Mouse (Mus musculus) intestine, postnatal 0 days (tissue): Measurements from ENCODE around the gene Arhgap24. TPM values are rescaled to one million over a fixed set of nuclear protein-coding genes. Genes with fewer than 3 reads are reported as not detected.

Experiments used
- ATAC-seq: fragments of 200-750 bp; cut with Nextera tagmentation; 2 replicates; pipeline ENCODE4 v1.8.0; 2017; ENCODE audit warnings: mild to moderate bottlenecking, moderate TSS enrichment, moderate library complexity
- H3K27ac ChIP-seq: fragments of 300-500 bp; sonication (generic); 2 replicates; pipeline ENCODE4 v1.5.1; 2014; ENCODE audit warnings: mild to moderate bottlenecking, low read depth, low read length, moderate library complexity
- H3K27me3 ChIP-seq: fragments of 300-500 bp; sonication (generic); replicated peaks from 2 replicates; pipeline ENCODE4 v1.6.1; 2014; ENCODE audit warnings: low read length, mixed read lengths; ENCODE audit not compliant: control insufficient read depth, insufficient read depth
- H3K36me3 ChIP-seq: fragments of 300-500 bp; sonication (generic); 2 replicates; pipeline ENCODE4 v1.6.1; 2014; ENCODE audit warnings: mild to moderate bottlenecking, moderate library complexity; ENCODE audit not compliant: control insufficient read depth, insufficient read depth
- H3K4me1 ChIP-seq: fragments of 300-500 bp; sonication (generic); replicated peaks from 2 replicates; pipeline ENCODE4 v1.6.1; 2014; ENCODE audit warnings: antibody characterized with exemption, low read length, mixed read lengths; ENCODE audit not compliant: control insufficient read depth, insufficient read depth
- H3K4me2 ChIP-seq: fragments of 300-500 bp; sonication (generic); replicated peaks from 2 replicates; pipeline ENCODE4 v1.6.1; 2014; ENCODE audit warnings: low read depth, mild to moderate bottlenecking, moderate library complexity
- H3K4me3 ChIP-seq: fragments of 300-500 bp; sonication (generic); 2 replicates; pipeline ENCODE4 v1.5.1; 2014; ENCODE audit warnings: low read depth, low read length
- H3K9ac ChIP-seq: fragments of 300-500 bp; sonication (generic); 2 replicates; pipeline ENCODE4 v1.6.1; 2014; ENCODE audit warnings: mild to moderate bottlenecking, low read depth, low read length
- H3K9me3 ChIP-seq: fragments of 300-500 bp; sonication (generic); 2 replicates; pipeline ENCODE4 v1.6.1; 2016; ENCODE audit warnings: mixed run types; ENCODE audit not compliant: control insufficient read depth
- CTCF ChIP-seq: sonication (generic); IDR thresholded peaks from 2 replicates; pipeline ENCODE4 v1.5.1; 2016; ENCODE audit warnings: low read depth, mild to moderate bottlenecking, control low read depth, antibody characterized with exemption, moderate library complexity
- WGBS: fragments of 180-500 bp; shearing (Covaris S2); extraction: QIAGEN DNeasy Blood & Tissue Kit; methylation state at CpG from one replicate; pipeline ENCODE4 v1.1.7; 2014; 5-methylcytosine and 5-hydroxymethylcytosine counted together
- polyA plus RNA-seq: library from polyadenylated mRNA; unstranded; fragments of >200 nt; fragmentation: Nextera tagmentation; extraction: Ambion mirVana; gene quantifications from 2 replicates; pipeline ENCODE4 v1.2.1, GENCODE M21; 2015

Gene Arhgap24
- polyA plus RNA-seq, 1 experiment from 2014 or later: 7.6 TPM

DNA sequence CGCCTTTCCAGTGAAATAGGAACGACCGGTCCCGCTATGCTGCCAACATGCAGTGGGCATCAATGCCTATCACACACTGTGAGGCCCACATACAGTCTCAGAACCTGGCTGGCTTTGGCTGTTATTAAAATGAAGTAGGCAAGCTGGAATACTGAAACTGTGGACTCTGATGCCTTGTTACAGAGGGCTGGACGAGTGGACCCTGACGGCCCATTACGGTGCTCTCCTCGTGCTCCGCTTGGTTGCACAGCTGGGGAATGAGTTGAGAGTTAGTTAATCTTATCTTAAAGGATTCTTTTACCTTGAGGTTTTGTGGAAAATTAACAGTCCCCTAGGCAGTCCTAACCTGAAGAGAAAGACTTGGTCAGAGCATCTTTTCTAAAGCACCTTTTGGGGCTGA is 422.3 kb downstream of the Arhgap24 start:
- Histone ChIP-seq H3K4me2 (no peak overlapping the region), H3K9ac (no peak overlapping the region), H3K4me3 (no peak overlapping the region), H3K4me1 (no peaks in the 10 kb centered on the region), H3K27me3 (no peaks in the 10 kb centered on the region), H3K27ac (no peak overlapping the region), H3K36me3 (no peaks in the 10 kb centered on the region), H3K9me3 (no peaks in the 10 kb centered on the region)
- TF ChIP-seq CTCF: no peak
- ATAC-seq: no peak
- 88% methylated on average over 9 of the region's 9 CpGs for WGBS

DNA sequence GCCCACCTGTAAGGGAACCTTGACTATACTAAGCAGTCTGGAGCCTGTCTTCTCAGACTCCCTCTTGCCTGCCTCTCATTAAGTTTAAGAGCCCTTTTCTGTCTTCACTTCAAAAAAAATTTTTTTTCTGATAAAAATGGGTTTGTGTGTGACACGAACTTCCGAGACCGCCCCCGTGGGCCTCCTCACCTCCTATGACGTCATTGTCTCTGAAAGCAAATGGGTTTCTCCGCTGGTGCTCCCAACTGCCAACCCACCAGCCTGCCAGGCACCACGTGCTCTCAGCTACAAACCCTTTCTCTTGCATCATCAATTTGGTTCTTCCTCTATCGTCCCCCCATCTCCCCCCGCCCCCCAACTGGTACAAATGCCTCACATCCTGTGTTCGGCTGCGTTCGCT is 422.9 kb downstream of the Arhgap24 start:
- H3K9me3 ChIP-seq: no peaks in the 10 kb centered on the region
- H3K27ac ChIP-seq: no peak overlapping the region
- TF ChIP-seq CTCF: no peak
- H3K4me1 ChIP-seq: no peaks in the 10 kb centered on the region
- ATAC-seq: no peak
- 82% methylated on average over 12 of the region's 12 CpGs for WGBS
- H3K4me3 ChIP-seq: no peak overlapping the region
- no peaks in the 10 kb centered on the region for H3K27me3 ChIP-seq
- no peak overlapping the region for H3K9ac ChIP-seq
- no peaks in the 10 kb centered on the region for H3K36me3 ChIP-seq
- no peak overlapping the region for H3K4me2 ChIP-seq

DNA sequence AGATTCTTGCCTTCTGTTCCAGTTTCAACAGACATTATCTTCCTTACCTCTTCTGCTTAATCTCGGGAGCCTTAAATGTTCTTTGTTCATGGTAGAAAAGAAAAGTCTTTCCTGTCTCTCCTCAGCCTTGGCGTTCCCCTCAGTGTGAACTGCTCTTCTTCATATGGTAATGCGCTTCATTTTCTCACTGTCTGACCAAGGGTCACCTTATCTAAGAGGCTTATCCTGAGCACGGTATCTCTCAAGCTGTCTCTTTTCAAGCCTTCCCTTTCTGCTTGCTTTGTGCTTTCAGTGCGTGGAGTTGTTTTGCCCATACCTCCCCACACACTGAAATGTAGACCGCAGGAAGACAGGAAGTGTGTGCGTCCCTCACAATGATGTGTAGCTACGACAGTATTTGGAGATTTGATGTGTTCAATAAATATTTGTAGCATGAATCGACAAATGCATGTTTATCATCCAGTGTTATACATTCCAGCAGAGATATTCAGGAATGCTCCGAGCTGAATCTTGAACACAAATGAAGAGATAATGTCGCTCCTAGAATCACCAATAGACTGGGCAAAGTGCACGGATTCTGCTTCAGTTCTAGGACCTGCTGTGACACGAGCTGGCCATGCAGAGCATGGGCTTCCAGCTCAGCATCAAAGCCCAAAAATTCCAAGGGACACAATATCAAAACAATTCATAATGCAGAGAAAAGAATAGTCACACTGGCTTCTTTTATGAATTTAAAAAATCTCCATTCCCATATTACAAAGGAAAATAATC is 424.4 kb downstream of the Arhgap24 start:
- H3K27me3 ChIP-seq: no peaks in the 10 kb centered on the region
- no peak for TF ChIP-seq CTCF
- no peak overlapping the region for H3K27ac ChIP-seq
- no peaks in the 10 kb centered on the region for H3K9me3 ChIP-seq
- no peaks in the 10 kb centered on the region for H3K36me3 ChIP-seq
- no peak overlapping the region for H3K9ac ChIP-seq
- no peak overlapping the region for H3K4me2 ChIP-seq
- no peaks in the 10 kb centered on the region for H3K4me1 ChIP-seq
- H3K4me3 ChIP-seq: no peak overlapping the region
- WGBS: 43% methylated on average over 13 of the region's 13 CpGs
- no peak for ATAC-seq

DNA sequence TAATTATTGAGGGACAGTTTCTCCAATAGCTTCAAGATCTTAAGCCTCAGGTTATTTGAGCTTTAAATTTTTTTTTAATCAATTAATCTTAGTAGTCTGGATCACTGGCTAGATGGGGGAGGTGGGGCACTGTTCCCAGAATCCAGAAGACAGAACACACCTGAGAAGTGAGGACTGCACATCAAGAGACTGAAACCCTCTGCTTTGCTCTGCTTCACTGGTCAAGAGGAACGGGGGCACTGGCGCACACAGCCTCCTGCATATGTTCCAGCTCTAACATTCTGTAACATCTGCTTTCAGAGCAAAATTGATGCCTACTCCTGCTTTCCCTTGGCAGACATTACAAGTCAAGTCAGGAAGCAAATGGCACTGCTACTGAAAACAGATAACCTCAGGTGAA is 439.0 kb downstream of the Arhgap24 start:
- Histone ChIP-seq H3K9ac (no peak overlapping the region), H3K4me1 (no peaks in the 10 kb centered on the region), H3K36me3 (no peaks in the 10 kb centered on the region), H3K9me3 (no peaks in the 10 kb centered on the region), H3K27me3 (no peaks in the 10 kb centered on the region), H3K4me2 (no peak overlapping the region), H3K27ac (no peak overlapping the region), H3K4me3 (no peak overlapping the region)
- 78% methylated on average over 2 of the region's 2 CpGs for WGBS
- no peak for TF ChIP-seq CTCF
- ATAC-seq: no peak

DNA sequence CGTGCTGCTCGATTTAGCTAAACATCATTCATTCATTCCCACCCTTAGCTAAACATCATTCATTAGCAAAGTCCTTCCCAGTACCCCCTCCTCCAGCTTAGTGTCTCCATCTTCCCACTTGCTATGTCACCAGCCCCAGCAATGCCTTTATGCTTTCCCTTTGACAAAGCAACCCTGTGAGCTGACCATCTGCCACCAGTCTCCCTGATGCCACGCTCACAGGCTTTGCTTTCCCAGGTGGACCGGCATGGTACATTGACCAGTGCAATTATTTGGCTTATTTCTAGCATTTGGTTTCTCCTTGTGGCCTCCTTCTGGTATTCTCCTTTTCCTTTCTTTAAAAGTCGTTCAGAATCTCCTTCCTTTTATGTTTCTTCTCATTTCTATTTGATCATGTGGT is 445.6 kb downstream of the Arhgap24 start:
- TF ChIP-seq CTCF: no peak

DNA sequence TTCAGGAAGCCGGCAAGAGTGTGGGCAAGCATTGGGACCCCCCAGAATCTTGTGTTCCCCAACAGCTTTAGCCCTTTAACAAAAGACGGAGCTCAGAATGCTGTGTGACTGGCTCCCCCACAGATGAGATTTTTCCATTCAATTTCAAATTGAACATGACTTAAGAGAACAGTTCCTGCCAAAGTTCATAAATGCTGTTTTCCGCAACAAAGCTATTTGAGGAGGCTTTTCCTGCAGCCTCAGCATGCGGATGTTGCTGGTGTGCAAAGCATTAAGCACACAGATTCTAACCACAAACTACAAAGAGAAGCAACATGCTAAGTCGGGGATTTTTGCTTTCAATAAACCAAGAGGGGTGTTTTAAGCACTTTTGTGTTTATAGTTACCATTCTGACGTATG is 449.0 kb downstream of the Arhgap24 start:
- no peaks in the 10 kb centered on the region for H3K36me3 ChIP-seq
- no peak overlapping the region for H3K4me2 ChIP-seq
- no peak for ATAC-seq
- 58% methylated on average over 6 of the region's 6 CpGs for WGBS
- H3K27me3 ChIP-seq: no peaks in the 10 kb centered on the region
- H3K4me3 ChIP-seq: no peak overlapping the region
- no peaks in the 10 kb centered on the region for H3K9me3 ChIP-seq
- H3K9ac ChIP-seq: no peak overlapping the region
- H3K4me1 ChIP-seq: no peaks in the 10 kb centered on the region
- TF ChIP-seq CTCF: no peak
- H3K27ac ChIP-seq: no peak overlapping the region

More for the DNA sequence above, 445.6 kb downstream of the Arhgap24 start:
- Histone ChIP-seq H3K27me3 (no peaks in the 10 kb centered on the region), H3K9me3 (no peaks in the 10 kb centered on the region), H3K27ac (no peak overlapping the region), H3K4me2 (no peak overlapping the region), H3K4me3 (no peak overlapping the region), H3K36me3 (no peaks in the 10 kb centered on the region), H3K4me1 (no peaks in the 10 kb centered on the region), H3K9ac (no peak overlapping the region)
- no peak for ATAC-seq
- WGBS: 86% methylated on average over 5 of the region's 5 CpGs
